In the genomic region with DNA sequence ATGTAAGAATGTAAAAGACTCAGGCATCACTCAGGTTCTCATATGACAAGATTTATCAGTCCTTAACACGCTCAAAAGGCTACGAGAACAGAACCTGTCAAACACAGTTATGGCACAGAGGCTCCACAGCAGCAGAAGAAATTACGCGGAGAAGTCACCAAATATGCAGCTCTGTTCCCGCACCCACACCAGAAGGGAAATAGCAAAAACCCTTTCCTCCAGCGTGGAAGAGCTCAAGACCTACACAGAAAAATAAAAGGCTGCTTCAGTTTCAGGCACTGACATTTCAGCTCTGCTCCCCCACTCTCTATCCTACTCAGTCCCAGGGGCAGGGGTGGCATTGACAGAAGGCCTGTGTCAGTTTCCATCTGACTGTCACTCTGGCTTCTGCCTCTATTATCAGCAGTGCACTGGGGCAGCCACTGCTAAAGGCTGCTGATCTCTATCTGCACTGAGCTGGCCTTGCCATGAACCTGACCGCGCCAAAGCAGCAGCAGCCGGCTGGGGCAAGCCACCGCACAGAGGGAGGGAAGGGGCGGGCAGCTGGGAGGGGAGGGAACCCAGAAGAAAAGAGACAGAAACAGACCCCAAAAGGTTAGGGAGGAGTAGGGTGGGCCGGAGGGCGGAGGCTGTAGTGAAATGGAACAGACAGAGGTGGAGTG, we compare ENCODE assay signal across 7 mouse cellular contexts.
DNase-seq lines count a peak whose midpoint lies in the region; ATAC-seq and TF ChIP-seq lines count a peak whose summit lies in the region.

No protein-coding gene starts in this region.

- H3K9me3 ChIP-seq in ES-Bruce4 (replicated peaks; ENCODE audit: control insufficient read depth, insufficient read depth, low read length, poor library complexity, severe bottlenecking): no peaks in the 10 kb centered on the region
- no peaks in the 10 kb centered on the region for H3K9me3 ChIP-seq in forebrain, embryonic 15.5 days
- no peaks in the 10 kb centered on the region for H3K9me3 ChIP-seq in midbrain, embryonic 16.5 days (replicated peaks; ENCODE audit: control insufficient read depth, low read length, poor library complexity, severe bottlenecking)

- no peaks in the 10 kb centered on the region for H3K36me3 ChIP-seq in ES-Bruce4 (ENCODE audit: control insufficient read depth, insufficient read depth, low read length, poor library complexity, severe bottlenecking)
- H3K36me3 ChIP-seq in forebrain, embryonic 15.5 days: no peaks in the 10 kb centered on the region
- H3K36me3 ChIP-seq in midbrain, embryonic 16.5 days (ENCODE audit: control insufficient read depth, insufficient read depth, low read length): no peaks in the 10 kb centered on the region

- no peaks in the 10 kb centered on the region for H3K27me3 ChIP-seq in ES-Bruce4 (ENCODE audit: control insufficient read depth, insufficient read depth, low read length, poor library complexity, severe bottlenecking)
- no peaks in the 10 kb centered on the region for H3K27me3 ChIP-seq in forebrain, embryonic 15.5 days
- no peaks in the 10 kb centered on the region for H3K27me3 ChIP-seq in midbrain, embryonic 16.5 days (ENCODE audit: control insufficient read depth, insufficient read depth, low read depth, low read length)

- no peak for TF ChIP-seq CTCF in ES-Bruce4 (IDR thresholded peaks at IDR 0.05; ENCODE audit: low read depth, low read length)

- peak; percentile 96 for ATAC-seq in forebrain, embryonic 15.5 days (replicated peaks)
- ATAC-seq in midbrain, embryonic 16.5 days: peak; percentile 97

- H3K4me3 ChIP-seq in ES-Bruce4 (ENCODE audit: low read depth, low read length): peak overlapping the region; percentile 15; the same call in 1 of the 2 replicates
- peak overlapping the region; percentile 21 for H3K4me3 ChIP-seq in forebrain, embryonic 15.5 days
- 0 out of 2 replicates have a peak overlapping the region, but pooled peaks have one; percentile 12 for H3K4me3 ChIP-seq in midbrain, embryonic 16.5 days (ENCODE audit: low read depth, low read length)

- 22% methylated on average over 13 of the region's 13 CpGs for WGBS in forebrain, embryonic 15.5 days
- 9% methylated on average over 13 of the region's 13 CpGs for WGBS in midbrain, embryonic 16.5 days

- H3K4me1 ChIP-seq in ES-Bruce4 (ENCODE audit: control insufficient read depth, insufficient read depth, low read length): no peaks in the 10 kb centered on the region
- H3K4me1 ChIP-seq in forebrain, embryonic 15.5 days: peaks cover 14% of the 10 kb centered on the region
- H3K4me1 ChIP-seq in midbrain, embryonic 16.5 days (ENCODE audit: control insufficient read depth, insufficient read depth, low read length): peaks cover 8% of the 10 kb centered on the region

- H3K9ac ChIP-seq in ES-Bruce4 (ENCODE audit: low read depth, poor library complexity, severe bottlenecking): no peak overlapping the region
- H3K9ac ChIP-seq in forebrain, embryonic 15.5 days (replicated peaks): peak overlapping the region; percentile 31
- peak overlapping the region; percentile 58 for H3K9ac ChIP-seq in midbrain, embryonic 16.5 days (ENCODE audit: low read depth, low read length)

- peak; percentile 39; the same call in 1 of the 2 replicates for TF ChIP-seq EP300 in ES-Bruce4 (IDR thresholded peaks at IDR 0.05; ENCODE audit: insufficient read depth, low read depth, low read length)

- no peak for TF ChIP-seq POLR2A in ES-Bruce4 (IDR thresholded peaks at IDR 0.05; ENCODE audit: insufficient read depth, low read length)

- no peak overlapping the region for H3K27ac ChIP-seq in ES-Bruce4 (ENCODE audit: insufficient read depth, low read length)
- peak overlapping the region; percentile 91 for H3K27ac ChIP-seq in forebrain, embryonic 15.5 days (replicated peaks)
- peak overlapping the region; percentile 88 for H3K27ac ChIP-seq in midbrain, embryonic 16.5 days (ENCODE audit: low read length)

- DNase-seq in A20 (ENCODE audit: low read depth, low spot score): peak; percentile 85
- peak; percentile 7 for DNase-seq in kidney, postnatal 14 days
- no peak for DNase-seq in natural killer cell, adult 2 months (ENCODE audit: low spot score in 2 of 2)
- DNase-seq in urinary bladder, adult 2 months (ENCODE audit: low spot score): no peak

- H3K4me2 ChIP-seq in forebrain, embryonic 15.5 days (replicated peaks): peak overlapping the region; percentile 46
- H3K4me2 ChIP-seq in midbrain, embryonic 16.5 days (ENCODE audit: low read length): peak overlapping the region; percentile 50

Comparison
In these comparisons a context has a peak if more than half of its experiments do, and no peak if none do; other contexts are left out.
1. DNase-seq: peak in A20 (single experiment) and kidney, postnatal 14 days (single experiment); none in natural killer cell, adult 2 months (0 of 2) and urinary bladder, adult 2 months (single experiment).
2. Peak in every context shown above with its lines, with median percentiles within 50 percentile points of each other: H3K4me3 ChIP-seq.